Mouse (Mus musculus) ovary, postnatal 14 days (tissue): ENCODE data around the gene Ifitm10.
A peak's percentile ranks its signal among the peaks of the same experiment; 100 is the strongest.

Experiments
- DNase-seq: peaks from one replicate; pipeline ENCODE4 v3.0.0; 2022; ENCODE audit warnings: low spot score

Ifitm10 gene

GRCm38 (mm10) chr7:142391108-142391507 lies 17.6 kb upstream of the Ifitm10 start:
- no peak for DNase-seq

GRCm38 (mm10) chr7:142389961-142390650 lies 16.6 kb upstream of the Ifitm10 start:
- no peak for DNase-seq

DNA sequence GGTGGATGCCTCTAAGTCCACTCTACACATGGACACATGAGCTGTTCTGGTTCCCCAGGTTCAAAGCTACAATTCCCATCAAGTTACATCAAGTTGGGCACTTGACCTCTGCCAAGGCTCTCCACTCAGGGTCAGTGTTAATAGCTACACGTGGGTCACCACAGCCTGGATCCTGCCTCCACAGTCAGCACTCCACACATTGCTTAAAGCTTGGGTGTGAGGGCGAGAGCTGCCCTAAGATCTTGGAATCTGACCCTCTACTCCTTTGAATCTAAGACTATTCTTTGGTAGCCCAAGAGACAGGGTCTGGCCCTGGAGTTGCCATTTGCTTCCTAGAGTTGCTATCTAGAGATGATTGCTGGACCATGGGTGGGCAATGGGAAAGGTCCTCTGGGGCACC lies 15.2 kb upstream of the Ifitm10 start:
- no peak for DNase-seq

DNA sequence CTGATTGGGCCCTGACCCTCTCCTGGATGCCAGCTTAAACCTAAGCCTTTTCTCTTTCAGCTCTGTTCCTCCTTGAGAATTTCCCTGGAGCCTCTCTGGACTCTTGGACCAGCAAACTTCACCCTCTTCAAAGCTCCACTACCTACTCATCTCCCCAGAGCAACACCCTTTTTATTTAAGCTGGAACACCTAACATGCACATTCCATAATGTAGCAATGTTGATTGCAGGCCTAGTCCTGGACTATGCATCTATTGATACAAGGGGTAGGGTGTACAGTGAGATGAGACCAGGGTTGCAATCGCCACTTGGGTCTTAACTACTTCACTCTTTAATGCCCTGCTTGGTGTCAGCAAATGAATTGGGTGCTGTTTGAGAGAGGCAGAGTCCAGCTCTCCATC lies 14.6 kb upstream of the Ifitm10 start:
- no peak for DNase-seq

DNA sequence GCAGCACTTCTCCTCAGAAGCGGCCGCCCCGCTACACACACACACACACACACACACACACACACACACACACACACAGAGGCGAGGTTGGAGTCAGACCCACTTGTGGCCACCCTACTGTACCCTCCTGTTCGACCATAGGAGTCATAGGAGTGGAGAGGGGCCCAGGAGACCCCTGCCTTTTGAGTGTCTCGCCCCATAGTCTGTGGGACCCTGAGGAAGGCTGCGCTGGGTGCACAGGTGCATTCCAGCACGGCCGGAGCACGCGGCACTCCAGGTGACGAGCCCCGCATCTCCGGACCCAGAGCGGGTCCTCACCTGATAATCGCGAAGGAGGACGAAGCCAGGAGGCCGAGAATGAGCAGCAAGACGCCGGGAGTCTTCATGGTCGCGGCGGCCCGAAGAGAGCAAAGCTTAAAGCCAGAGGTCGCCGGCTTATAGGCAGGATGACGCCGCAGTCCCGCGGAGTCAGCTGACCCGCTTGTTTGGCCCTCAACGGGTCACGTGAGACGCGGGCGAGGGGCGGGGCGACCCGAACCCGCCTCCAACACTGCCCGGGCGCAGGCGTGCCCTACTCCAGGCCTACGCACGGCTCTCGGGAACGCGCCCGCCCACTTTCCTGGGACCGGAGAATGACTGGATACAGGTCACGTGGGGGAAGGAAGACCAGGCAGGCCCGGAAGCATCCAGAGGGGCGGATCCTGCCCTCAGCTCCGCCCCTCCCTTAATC lies 14.0 kb upstream of the Ifitm10 start, which contains the start of gene Ctsd:
Ctsd (minus strand) TSS at position 620 of the 730 bp plus-strand sequence.
- DNase-seq = peak; percentile 94

DNA sequence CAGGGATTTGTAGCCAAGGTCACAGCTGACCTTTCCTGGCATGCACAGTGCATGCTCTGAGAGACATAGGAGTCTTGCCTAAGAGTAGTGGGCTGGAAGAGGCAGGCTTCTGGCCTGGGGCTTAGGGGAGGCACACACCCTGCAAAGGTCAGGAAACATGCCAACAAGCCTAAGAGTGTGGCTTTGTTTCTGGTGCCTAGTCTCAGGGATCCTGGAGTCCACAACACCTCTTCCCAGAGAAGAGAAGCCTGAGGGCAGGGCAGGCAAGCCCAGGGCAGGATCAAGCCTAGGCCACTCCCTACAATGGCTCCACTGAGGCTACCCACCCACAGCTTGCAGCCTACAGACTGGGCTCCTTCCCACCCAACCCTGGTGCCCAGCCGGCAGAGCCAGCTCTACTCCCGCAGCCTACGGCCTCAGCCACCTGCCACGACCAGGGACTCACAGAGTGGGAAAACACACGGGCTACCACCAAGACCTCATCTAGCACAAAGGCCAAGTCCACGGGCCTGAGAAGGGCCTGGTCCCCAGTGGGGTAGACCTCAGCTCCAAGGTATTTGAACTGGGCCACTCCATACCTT lies 13.2 kb upstream of the Ifitm10 start:
- DNase-seq = no peak

GRCm38 (mm10) chr7:142385742-142386403 lies 12.3 kb upstream of the Ifitm10 start:
- DNase-seq = no peak

GRCm38 (mm10) chr7:142384306-142384705 lies 10.8 kb upstream of the Ifitm10 start:
- no peak for DNase-seq

DNA sequence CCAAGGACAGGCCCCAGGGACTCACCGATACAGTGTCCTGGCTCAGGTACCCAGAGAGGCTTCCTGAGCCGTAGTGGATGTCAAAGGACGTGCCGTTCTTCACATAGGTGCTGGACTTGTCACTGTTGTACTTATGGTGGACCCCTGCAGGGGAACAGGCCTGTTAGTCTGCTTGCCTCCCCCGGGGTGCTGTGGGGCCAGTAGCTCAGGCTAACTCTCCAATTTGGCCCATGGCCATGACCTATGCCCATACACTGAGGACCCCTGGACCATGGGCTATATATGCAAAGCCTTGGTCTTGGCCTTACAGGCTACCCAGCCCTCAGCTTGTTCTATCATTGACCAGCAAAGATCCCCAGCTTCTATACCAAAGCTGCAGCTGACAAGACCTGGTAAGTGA lies 9.0 kb upstream of the Ifitm10 start, which contains the start of gene Gm49369:
Gm49369 (minus strand) TSS at position 101 of the 400 bp plus-strand sequence.
- no peak for DNase-seq

- no peak for DNase-seq
Observed at GRCm38 (mm10) chr7:142381175-142381574, 7.6 kb upstream of the Ifitm10 start.

- DNase-seq = no peak
Observed at GRCm38 (mm10) chr7:142379186-142379585, 5.6 kb upstream of the Ifitm10 start.

- DNase-seq = no peak
Observed at GRCm38 (mm10) chr7:142377233-142377925, 3.8 kb upstream of the Ifitm10 start.

DNA sequence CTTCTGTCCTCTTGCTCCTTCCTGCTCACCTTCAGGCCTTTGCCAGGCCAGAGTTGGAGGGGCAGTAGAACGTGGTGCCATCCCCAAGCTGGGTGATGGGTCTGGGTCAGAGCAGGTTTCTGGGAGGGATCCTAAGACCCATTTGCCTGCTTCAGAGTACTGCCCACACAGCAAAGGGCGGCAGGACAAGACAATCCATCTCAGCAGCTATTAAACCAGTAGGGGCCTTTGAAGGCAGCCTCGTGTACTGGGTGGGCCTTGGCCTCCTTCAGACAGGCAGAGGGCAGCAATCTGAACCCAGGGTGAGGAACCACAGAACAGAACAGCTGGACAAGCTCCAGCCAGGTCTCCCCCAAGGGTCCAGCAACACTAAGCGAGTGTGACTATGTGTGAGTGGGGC lies 2.5 kb upstream of the Ifitm10 start:
- DNase-seq = no peak

DNA sequence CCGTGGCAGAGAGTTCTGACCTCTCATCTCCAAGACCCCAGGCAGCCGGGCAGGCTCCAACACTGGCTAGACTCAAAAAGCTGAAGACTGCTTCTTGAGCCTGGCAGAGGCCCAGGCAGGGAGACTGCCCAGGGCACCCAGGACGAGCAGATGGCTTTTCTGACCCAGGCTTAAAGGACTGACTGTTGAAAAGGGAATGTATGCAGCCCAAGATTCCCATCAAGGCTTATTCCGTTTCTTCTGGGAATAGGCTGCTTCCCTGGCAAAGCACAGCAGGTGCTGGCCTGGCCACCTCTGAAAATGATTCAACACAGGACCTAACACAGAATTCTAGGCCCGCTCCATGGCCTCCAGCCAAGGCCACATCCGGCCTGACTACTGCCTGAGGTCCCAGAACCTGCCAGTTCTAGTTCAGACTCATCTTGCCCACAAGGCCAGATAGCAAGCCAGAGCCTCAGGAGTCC lies 1.7 kb upstream of the Ifitm10 start:
- no peak for DNase-seq

DNA sequence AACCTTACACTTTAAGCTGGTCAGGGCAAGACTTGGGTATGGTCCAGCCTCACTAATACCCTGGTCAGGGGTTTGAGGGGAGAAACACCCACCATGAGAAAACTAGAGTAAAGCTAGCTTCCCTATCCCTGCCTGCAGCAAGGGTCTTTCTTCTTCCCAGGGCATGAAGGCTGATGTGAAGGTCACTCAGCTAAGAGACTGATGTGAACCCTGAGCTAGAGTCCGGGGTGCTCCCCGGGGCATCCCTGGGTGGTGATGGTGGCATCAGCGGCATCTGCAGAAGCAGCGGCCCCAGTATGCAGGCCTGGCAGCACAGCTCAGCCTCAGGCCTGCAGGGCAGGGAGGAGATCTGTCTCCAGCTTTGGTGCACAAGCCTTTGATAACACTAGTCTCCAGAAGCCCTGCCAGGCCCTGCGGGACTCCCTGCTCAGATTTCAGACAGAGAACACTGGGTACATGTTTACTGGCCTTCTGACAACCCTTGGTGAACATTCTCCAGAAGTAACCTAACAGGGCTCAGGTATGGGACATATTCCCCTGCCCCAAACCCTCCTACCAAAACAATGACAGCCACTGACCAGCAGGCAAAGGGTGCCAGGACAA lies 961 bp upstream of the Ifitm10 start:
- no peak for DNase-seq

DNA sequence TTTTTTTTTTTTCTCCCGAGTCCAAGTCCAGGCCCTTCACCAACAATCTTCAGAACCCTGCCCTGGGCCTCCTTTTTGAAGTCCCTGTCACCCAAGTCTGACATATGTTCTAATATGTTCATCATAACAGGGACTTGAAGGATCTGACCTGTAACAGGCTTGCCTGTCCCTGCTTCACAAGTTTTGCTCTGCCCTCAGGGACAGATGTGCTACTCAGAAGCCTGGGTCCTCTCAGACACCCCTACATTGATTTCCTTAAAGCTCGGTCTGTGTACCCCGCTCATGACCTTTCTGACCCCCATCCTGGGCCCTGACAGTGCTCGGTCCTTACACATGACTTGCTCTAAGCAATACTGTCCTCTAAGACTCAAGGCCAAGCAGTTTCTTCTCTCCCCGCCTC lies 514 bp downstream of the Ifitm10 start:
- DNase-seq = no peak

- no peak for DNase-seq
Observed at GRCm38 (mm10) chr7:142371768-142372661, 1.5 kb downstream of the Ifitm10 start.

DNA sequence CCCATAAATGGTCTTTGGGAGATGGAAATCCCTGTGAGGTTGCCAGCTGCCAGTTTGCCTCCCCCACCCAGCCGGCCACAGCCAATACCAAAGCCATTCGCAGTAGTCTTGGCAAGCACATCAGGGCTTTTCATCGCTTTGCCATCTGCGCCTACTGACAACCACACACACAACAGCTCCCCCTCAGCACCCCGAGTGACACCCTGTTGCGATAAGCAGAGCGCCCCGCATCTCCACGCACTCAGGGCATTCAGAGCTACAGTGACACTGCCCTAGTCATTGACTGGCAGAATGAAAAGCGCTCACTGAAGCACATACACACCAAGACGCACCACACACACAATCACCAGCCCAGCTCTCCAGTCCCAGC lies 2.2 kb downstream of the Ifitm10 start:
- DNase-seq = no peak

DNA sequence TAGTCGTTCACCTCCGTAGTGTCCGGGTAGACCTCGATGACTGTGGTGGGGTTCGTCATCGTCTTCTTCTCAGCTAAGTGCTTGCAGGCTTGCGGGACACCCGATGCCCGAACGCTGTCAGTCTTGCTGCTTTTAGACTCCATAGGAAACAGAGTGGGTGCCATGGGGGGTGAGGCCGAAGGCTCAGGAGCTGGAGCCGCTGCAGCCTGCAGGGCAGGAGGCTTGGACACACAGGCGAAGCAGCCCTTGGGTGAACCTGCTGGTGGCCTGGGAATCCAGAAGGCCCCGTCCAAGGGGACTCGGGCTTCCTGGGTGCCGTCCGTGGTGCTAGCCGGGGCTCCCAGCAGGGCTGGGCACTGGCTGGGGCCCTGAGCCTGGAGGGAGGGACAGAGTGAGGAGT lies 2.6 kb downstream of the Ifitm10 start:
- DNase-seq = no peak

GRCm38 (mm10) chr7:142369820-142370219 lies 3.7 kb downstream of the Ifitm10 start:
- DNase-seq = no peak
